Mouse (Mus musculus) hindbrain, embryonic 16.5 days (tissue): Measurements from ENCODE around the gene Nenf. TPM values are rescaled to one million over a fixed set of nuclear protein-coding genes. Genes with fewer than 3 reads are reported as not detected.
A peak's percentile ranks its signal among the peaks of the same experiment; 100 is the strongest.

ENCODE experiments used
- ATAC-seq: fragments of 200-750 bp; cut with Nextera tagmentation; 2 replicates; pipeline ENCODE4 v1.8.0; 2017; ENCODE audit warnings: moderate TSS enrichment, moderate library complexity
- H3K27ac ChIP-seq: fragments of 300-500 bp; sonication (generic); 2 replicates; pipeline ENCODE4 v1.5.1; 2014; ENCODE audit warnings: low read depth, mild to moderate bottlenecking, control low read depth, low read length, moderate library complexity
- H3K27me3 ChIP-seq: fragments of 300-500 bp; sonication (generic); replicated peaks from 2 replicates; pipeline ENCODE4 v1.6.1; 2014; ENCODE audit warnings: low read length; ENCODE audit not compliant: control insufficient read depth, insufficient read depth
- H3K36me3 ChIP-seq: fragments of 300-500 bp; sonication (generic); 2 replicates; pipeline ENCODE4 v1.6.1; 2014; ENCODE audit warnings: mild to moderate bottlenecking, low read length, moderate library complexity, mixed read lengths; ENCODE audit not compliant: control insufficient read depth, insufficient read depth
- H3K4me1 ChIP-seq: fragments of 300-500 bp; sonication (generic); 2 replicates; pipeline ENCODE4 v1.6.1; 2014; ENCODE audit warnings: low read depth, low read length; ENCODE audit not compliant: control insufficient read depth, insufficient read depth
- H3K4me2 ChIP-seq: fragments of 300-500 bp; sonication (generic); 2 replicates; pipeline ENCODE4 v1.6.1; 2014; ENCODE audit warnings: mild to moderate bottlenecking, low read length, control low read depth, moderate library complexity
- H3K4me3 ChIP-seq: fragments of 300-500 bp; sonication (generic); 2 replicates; pipeline ENCODE4 v1.5.1; 2014; ENCODE audit warnings: mild to moderate bottlenecking, low read length, control low read depth, moderate library complexity
- H3K9ac ChIP-seq: fragments of 300-500 bp; sonication (generic); 2 replicates; pipeline ENCODE4 v1.6.1; 2014; ENCODE audit warnings: low read depth, mild to moderate bottlenecking, control low read depth, low read length, moderate library complexity
- H3K9me3 ChIP-seq: fragments of 300-500 bp; sonication (generic); 2 replicates; pipeline ENCODE4 v1.6.1; 2014; ENCODE audit warnings: mild to moderate bottlenecking, low read length, moderate library complexity; ENCODE audit not compliant: control insufficient read depth
- WGBS: fragments of 180-500 bp; shearing (Covaris S2); extraction: QIAGEN DNeasy Blood & Tissue Kit; methylation state at CpG from one replicate; pipeline ENCODE4 v1.1.7; 2014; 5-methylcytosine and 5-hydroxymethylcytosine counted together
- polyA plus RNA-seq: library from polyadenylated mRNA; unstranded; fragments of >200 nt; fragmentation: Nextera tagmentation; extraction: Ambion mirVana; gene quantifications from 2 replicates; pipeline ENCODE4 v1.2.1, GENCODE M21; 2015

The Nenf gene
- polyA plus RNA-seq = 141 and 149 TPM in 2 replicates

DNA sequence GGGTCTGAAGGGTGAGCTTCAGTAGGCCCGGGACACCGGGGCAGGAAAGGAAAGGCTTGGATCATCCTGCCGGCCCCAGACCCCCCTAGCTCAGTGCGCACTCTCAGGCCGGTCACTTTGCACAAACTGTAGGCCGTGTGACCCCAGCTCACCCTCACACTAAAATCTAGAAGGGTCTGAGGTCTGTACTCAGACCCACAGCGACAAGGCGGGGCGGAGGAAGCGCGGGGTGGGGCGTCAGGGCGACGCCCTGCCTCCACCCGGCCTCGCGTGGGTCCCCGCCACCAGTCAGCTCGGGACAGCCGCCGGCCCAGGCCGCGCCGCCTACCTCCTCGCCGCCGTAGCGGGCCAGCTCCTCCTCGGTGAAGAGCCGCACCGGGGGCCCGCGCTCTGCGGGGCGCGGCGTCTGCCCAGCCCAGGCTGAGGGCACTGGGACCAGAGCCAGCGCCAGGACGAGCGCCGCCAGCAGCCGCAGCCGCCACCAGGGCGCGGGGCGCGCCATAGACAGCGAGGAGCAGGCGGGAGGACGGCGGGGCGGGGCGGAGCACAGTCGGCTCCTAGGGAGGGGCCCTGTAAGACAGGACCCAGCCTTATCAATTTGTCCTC, at the start of gene Nenf:
Gene Nenf (minus strand): TSS at position 604 of the 606 bp plus-strand sequence.
- H3K9ac ChIP-seq = peak within 1 kb of the TSS; percentile 96
- H3K36me3 ChIP-seq = no peaks in the 10 kb centered on the region
- H3K27me3 ChIP-seq = no peaks in the 10 kb centered on the region
- peak within 1 kb of the TSS; percentile 79 for H3K4me3 ChIP-seq
- under 1% methylated on average over 54 of the region's 54 CpGs for WGBS
- ATAC-seq = peak; percentile 88
- H3K9me3 ChIP-seq = no peaks in the 10 kb centered on the region
- H3K27ac ChIP-seq = peak within 1 kb of the TSS; percentile 71
- H3K4me2 ChIP-seq = peak within 1 kb of the TSS; percentile 94
- peaks cover 3% of the 10 kb centered on the region; the same call in 1 of the 2 replicates for H3K4me1 ChIP-seq

- Histone ChIP-seq H3K27me3 (no peaks in the 10 kb centered on the region), H3K4me3 (no peak overlapping the region), H3K4me1 (no peaks in the 10 kb centered on the region), H3K27ac (no peak overlapping the region), H3K4me2 (no peak overlapping the region), H3K9me3 (no peaks in the 10 kb centered on the region), H3K36me3 (no peaks in the 10 kb centered on the region), H3K9ac (no peak overlapping the region)
- no peak for ATAC-seq
- WGBS = 72% methylated on average over 4 of the region's 4 CpGs
These were observed 46.5 kb upstream of the Nenf start for GRCm38 (mm10) chr1:191364477-191364876.

GRCm38 (mm10) chr1:191362412-191362811, 44.4 kb upstream of the Nenf start:
- Histone ChIP-seq H3K36me3 (no peaks in the 10 kb centered on the region), H3K9me3 (no peaks in the 10 kb centered on the region), H3K4me3 (no peak overlapping the region), H3K4me2 (no peak overlapping the region), H3K4me1 (no peaks in the 10 kb centered on the region), H3K9ac (no peak overlapping the region), H3K27ac (no peak overlapping the region), H3K27me3 (no peaks in the 10 kb centered on the region)
- WGBS = 90% methylated on average over 6 of the region's 6 CpGs
- ATAC-seq = no peak

GRCm38 (mm10) chr1:191359478-191359877, 41.5 kb upstream of the Nenf start:
- H3K4me2 ChIP-seq = no peak overlapping the region
- no peaks in the 10 kb centered on the region for H3K4me1 ChIP-seq
- H3K4me3 ChIP-seq = no peak overlapping the region
- 89% methylated on average over 7 of the region's 7 CpGs for WGBS
- no peak for ATAC-seq
- H3K9ac ChIP-seq = no peak overlapping the region
- H3K27me3 ChIP-seq = no peaks in the 10 kb centered on the region
- H3K27ac ChIP-seq = no peak overlapping the region
- peaks cover 6% of the 10 kb centered on the region; the same call in 1 of the 2 replicates for H3K36me3 ChIP-seq
- no peaks in the 10 kb centered on the region for H3K9me3 ChIP-seq

- no peaks in the 10 kb centered on the region for H3K9me3 ChIP-seq
- no peak for ATAC-seq
- H3K9ac ChIP-seq = no peak overlapping the region
- 86% methylated on average over 1 of the region's 1 CpGs for WGBS
- H3K4me2 ChIP-seq = no peak overlapping the region
- no peaks in the 10 kb centered on the region for H3K4me1 ChIP-seq
- H3K27ac ChIP-seq = no peak overlapping the region
- peaks cover 11% of the 10 kb centered on the region for H3K36me3 ChIP-seq
- H3K27me3 ChIP-seq = no peaks in the 10 kb centered on the region
- H3K4me3 ChIP-seq = no peak overlapping the region
These were observed 38.9 kb upstream of the Nenf start for GRCm38 (mm10) chr1:191356936-191357335.

DNA sequence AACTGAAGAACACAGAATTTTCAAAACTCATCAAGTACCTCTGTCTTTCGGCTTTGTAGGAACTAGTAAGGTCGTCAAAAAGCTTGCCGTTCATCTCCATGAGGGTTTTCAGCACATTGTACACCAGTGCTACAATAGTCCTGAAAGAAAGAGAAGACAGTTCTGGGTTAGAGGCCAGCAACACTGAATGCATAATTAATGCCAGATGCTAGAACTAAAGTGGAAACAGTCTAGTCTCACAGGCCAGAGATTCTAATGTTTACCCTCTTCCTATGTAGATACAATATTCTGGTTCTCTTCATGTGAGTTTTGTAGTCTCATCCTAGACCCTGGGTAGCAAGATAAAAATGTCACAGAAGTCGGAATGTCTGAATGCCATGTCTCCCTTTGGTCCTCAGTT, 35.8 kb upstream of the Nenf start:
- no peak overlapping the region for H3K27ac ChIP-seq
- 69% methylated on average over 4 of the region's 4 CpGs for WGBS
- no peak overlapping the region for H3K9ac ChIP-seq
- H3K4me1 ChIP-seq = no peaks in the 10 kb centered on the region
- no peak overlapping the region for H3K4me2 ChIP-seq
- H3K36me3 ChIP-seq = peaks cover 23% of the 10 kb centered on the region
- no peak overlapping the region for H3K4me3 ChIP-seq
- no peak for ATAC-seq
- no peaks in the 10 kb centered on the region for H3K9me3 ChIP-seq
- H3K27me3 ChIP-seq = no peaks in the 10 kb centered on the region

DNA sequence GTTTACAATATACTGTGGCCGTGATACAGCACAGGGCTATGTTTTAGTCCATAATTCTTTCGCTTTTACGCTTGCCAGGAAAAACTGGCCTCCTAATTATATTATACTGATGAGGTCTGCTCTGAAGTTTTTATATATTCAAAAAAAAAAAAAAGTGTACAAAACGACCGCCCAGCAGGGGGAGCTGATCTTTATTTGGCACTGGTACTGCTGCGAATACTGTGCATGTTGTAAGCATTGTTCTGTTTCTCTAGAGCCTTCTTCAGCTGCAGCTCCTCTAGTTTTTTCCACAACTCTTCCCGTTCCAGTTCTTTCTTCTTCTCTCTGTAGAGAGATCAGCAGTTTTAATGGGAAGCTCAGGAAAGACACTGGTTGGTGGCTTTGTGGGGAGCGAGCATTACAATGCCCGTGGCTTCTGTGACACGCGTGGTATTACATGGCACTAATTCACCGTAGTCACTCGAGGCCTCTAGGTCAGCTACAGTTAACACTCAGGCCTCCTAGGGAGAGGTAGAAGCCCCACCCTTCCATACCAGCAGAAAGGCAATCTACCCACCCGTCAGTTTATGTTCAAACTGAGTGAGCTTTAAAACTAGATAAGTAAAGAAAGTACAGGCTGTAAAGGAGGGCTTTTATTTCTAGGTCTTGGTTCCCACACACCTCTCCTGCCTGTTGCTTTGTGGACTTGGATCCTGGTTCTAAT, 34.9 kb upstream of the Nenf start:
- no peak overlapping the region for H3K27ac ChIP-seq
- H3K4me1 ChIP-seq = no peaks in the 10 kb centered on the region
- H3K9ac ChIP-seq = no peak overlapping the region
- H3K36me3 ChIP-seq = peaks cover 25% of the 10 kb centered on the region
- H3K9me3 ChIP-seq = no peaks in the 10 kb centered on the region
- 60% methylated on average over 14 of the region's 14 CpGs for WGBS
- no peaks in the 10 kb centered on the region for H3K27me3 ChIP-seq
- no peak for ATAC-seq
- no peak overlapping the region for H3K4me3 ChIP-seq
- H3K4me2 ChIP-seq = no peak overlapping the region

DNA sequence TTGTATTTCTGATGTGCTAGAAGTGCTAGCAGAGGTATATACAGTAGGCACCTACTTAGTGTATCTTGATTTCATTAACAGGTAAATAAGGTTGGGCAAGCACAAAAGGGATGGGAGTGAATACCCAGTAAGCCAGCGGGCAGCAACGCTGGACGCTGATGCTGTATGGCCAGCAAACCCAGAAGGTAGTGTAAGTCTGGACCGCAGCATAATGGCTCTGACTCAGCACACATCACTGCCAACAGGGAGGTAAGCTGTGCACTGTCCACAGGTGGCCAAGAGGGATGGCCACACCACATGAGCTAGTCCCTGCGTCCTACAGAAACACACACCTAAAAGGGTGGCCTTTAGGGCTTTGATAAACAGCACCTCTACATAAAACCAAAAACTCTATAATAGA, 32.4 kb upstream of the Nenf start:
- peaks cover 31% of the 10 kb centered on the region for H3K36me3 ChIP-seq
- no peak overlapping the region for H3K4me2 ChIP-seq
- no peaks in the 10 kb centered on the region for H3K4me1 ChIP-seq
- WGBS = 92% methylated on average over 5 of the region's 5 CpGs
- no peaks in the 10 kb centered on the region for H3K27me3 ChIP-seq
- no peak overlapping the region for H3K9ac ChIP-seq
- H3K27ac ChIP-seq = no peak overlapping the region
- H3K9me3 ChIP-seq = no peaks in the 10 kb centered on the region
- no peak for ATAC-seq
- no peak overlapping the region for H3K4me3 ChIP-seq

DNA sequence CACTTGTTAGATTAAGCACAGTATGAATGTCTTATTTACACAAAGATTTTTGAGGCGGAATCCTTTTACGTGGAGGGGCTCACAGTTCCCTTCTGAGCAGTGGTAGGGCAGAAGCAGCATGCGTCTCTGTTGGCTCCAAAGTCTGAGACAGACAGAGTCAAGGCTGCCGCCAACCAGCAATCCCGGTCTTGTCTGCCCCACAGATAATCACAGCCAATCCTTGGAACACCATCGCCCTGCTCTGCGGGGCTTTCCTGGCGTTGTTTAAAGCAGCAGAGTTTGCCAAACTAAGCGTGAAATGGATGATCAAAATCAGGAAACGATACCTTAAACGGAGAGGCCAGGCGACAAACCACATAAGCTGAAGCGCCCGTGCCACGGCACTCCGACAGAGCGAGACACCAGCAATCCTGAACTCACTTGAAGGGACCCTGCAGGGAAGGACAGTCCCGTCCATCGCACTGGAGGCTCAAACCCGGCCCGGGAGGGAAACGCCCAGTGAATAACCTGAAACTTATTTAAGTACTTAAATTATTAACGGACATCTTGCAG, 31.6 kb upstream of the Nenf start:
- H3K4me2 ChIP-seq = no peak overlapping the region
- H3K9ac ChIP-seq = no peak overlapping the region
- H3K27me3 ChIP-seq = no peaks in the 10 kb centered on the region
- no peak overlapping the region for H3K27ac ChIP-seq
- H3K4me3 ChIP-seq = no peak overlapping the region
- WGBS = 81% methylated on average over 23 of the region's 23 CpGs
- no peaks in the 10 kb centered on the region for H3K4me1 ChIP-seq
- ATAC-seq = no peak
- no peaks in the 10 kb centered on the region for H3K9me3 ChIP-seq
- peaks cover 32% of the 10 kb centered on the region for H3K36me3 ChIP-seq
